Mouse (Mus musculus): ENCODE results near the gene Cpn2.

Cpn2 gene

DNA sequence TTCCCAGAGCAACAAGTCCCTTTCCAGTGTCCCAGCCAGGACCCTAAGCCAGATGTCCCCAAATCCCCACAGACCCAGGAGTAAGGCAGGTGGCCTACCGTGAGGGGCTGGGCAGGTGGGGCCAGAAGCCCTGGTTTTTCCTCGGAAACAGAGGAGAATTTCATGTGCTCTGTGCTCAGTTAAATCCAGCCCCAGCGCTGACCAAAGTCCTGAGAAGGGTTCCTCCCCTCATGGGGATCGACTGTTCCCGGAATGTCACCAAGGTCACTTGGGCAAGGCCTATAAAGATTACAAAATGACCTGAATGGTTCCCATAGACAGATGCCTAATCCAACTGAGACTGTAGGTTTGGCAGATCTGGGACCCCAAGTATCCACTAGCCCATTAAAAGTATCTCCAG is at the start of gene Cpn2:
Gene Cpn2, minus strand, starts transcription at position 141 of the 400 bp plus-strand sequence.
- no peak for DNase-seq (ENCODE audit: extremely low read depth, insufficient read length, low spot score)

DNA sequence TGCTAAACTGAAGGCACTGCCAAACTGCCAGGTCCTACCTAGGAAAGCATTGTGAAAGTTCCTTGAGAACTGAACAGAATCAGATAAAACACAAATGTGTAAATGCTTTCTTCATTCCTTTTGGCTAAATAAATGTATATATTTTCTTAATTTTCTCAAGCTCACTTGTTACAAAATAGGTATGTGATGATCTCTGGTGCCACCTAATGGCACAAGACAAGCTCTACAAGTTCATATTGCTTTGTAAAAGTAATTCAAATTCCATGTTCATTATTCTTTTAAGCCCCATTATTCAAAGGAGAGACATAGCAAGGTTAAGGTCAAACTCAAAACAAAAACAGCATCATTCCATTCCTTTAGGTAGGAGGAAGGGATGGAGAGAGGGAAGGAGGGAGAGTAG is 46.9 kb upstream of the Cpn2 start:
- no peak for DNase-seq (ENCODE audit: extremely low read depth, insufficient read length, low spot score)

DNA sequence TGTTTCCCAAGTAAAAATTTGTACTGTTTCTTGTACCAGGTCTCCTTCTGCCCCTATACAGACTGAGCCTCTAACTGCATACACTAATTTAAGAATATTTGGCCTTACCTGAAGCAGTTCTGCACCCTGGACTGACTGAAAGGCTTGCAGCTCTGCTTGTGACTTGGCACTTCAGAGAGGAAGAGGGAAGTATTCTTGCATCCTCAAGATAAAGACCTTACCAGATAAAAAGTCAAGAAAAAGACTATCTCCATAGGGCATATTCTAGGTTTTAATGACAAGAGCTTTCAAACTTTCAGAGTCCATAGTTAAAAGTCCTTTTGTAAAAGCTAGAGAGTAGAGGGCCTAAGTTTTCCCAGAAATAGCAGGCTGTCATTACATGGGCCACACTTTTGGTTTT is 43.3 kb upstream of the Cpn2 start, which contains the start of gene Gp5:
Gene Gp5, minus strand, starts transcription at position 133 of the 400 bp plus-strand sequence.
- DNase-seq (ENCODE audit: extremely low read depth, insufficient read length, low spot score), result no peak

DNA sequence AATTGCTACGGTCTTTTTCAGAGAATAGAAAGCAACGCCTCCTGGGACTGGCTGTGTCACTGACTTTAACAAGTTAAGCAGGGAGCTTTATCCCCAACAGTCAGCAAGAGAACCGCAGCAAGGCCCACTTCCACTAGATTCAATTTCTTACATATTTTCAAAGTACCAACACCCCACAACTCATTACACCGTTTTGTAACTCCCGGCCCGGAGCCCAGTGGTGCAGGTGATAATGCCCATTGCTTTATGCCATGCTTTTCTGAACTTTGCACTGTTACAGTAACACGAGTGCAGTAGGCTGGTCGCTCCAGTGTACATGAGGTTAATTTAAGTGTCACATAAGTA is 42.8 kb upstream of the Cpn2 start:
- no peak for DNase-seq (ENCODE audit: extremely low read depth, insufficient read length, low spot score)

DNA sequence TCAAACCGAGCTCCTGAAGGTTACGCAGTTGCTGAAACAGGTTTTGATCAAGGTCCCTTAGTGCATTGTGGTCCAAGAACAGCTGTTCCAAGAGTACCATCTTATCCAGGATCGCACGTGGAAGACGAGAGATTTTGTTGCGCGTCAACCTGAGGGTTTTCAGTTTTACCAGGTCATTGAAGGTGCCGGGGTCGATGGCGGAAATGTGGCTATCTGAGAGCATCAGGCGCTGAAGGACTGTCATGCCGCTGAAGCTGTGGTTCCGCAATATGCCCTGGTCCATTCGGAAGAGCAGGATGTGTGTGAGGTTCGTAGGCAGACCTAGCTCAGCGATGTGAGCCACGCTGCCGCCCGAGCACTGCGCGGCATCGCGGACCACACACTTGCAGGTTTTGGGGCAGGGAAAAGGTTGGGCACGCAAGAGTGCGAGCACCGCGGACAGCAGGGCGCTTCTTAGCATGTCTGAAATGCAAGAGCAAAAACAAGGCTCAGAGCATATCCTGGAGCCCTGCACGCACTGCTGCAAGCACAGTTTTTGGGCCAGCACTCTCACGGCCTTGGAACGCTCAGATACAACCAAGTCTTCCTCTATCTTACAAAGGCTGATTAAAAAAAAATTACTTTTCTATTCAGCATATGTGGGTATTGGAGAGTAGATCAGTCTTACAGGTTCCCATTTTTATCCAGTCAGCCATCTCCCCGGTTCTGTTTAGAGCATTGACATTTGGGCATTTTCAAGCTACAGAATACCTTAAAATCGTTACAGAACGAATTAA is 42.3 kb upstream of the Cpn2 start:
- DNase-seq (ENCODE audit: extremely low read depth, insufficient read length, low spot score), result peak; percentile 42

DNA sequence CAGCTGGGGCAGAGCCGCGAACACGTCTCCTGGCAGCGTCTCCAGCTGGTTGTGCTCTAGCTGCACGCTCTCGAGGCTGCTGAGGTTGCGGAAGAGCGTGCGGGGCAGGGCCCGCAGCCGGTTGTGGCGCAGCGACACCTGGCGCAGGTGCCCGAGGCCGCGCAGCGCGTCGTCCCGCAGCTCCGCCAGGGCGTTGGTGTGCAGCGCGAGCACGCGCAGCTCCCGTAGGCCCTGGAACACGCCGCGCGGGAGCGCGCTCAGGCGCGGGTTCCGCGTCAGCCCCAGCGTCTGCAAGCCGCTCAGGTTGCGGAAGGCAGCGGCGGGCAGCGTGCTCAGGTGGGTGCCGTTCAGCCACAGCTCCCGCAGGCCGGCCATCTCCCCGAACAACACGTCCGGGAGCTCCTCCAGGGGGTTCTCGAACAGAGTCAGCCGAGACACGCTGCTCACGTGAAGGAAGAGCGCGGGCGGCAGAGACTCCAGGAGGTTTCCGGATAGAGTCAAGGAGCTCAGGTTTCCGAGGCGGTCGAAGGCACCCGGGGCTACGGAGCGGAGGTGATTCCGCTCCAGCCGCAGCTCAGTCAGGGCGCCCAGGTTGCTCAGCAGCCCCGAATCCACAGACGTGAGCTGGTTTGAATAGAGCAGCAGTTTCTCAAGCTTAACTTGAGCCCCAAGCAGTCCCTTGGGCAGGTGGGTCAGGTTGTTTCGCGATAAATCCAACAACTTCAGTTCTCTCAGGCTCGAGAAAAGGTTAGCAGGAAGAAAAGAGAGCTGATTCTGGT is 41.5 kb upstream of the Cpn2 start:
- DNase-seq (ENCODE audit: extremely low read depth, insufficient read length, low spot score), result peak; percentile 38

DNA sequence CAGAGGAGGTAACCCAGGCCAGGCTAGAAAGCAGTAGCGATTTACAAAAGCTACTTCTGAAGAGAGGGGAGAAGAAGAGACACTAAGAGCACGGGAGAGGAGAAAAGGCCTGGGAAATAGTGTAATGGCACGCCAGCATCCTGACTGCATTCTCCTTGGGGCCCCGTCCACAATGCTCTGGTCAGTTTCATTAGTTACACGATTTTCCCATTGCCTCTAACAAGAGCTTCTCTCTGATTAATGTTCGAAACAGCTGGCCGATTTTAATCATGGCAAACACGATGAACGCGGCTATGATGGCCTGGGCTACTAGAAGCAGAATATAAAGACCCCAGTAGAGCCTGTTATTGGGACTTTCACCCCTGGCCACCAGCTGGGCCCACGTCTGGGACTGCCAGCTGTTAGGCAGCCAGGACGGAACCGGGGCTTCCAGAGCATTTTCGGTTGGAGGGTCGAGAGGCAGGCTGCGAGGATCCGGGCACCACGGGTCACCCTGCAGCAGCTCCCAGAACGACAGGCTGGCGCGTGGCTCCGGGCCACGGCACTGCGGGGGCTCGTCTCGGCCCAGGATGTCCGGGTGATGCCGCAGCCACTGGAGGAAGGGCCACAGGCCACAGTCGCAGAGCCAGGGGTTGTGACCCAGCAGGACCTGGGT is 40.8 kb upstream of the Cpn2 start:
- no peak for DNase-seq (ENCODE audit: extremely low read depth, insufficient read length, low spot score)

DNA sequence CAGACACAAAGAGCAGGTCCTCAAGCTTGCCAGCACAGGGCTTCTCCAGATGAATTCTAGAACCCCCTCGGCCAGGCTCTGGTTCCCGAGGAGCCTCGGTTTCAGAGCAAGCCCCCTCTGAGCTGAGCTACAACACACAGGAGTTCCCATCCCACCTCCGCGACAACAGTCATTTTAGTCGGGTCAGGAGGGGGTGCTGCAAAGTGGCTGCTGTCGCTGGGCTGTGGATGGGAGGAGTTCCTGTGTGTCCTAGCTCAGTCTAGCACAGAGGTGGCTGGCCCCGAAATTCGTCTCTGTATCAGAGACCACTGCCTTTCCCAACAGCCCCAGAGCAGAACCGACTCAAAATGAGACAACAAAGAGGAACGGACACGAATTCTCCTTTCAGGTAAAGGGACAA is 40.0 kb upstream of the Cpn2 start:
- no peak for DNase-seq (ENCODE audit: extremely low read depth, insufficient read length, low spot score)

DNA sequence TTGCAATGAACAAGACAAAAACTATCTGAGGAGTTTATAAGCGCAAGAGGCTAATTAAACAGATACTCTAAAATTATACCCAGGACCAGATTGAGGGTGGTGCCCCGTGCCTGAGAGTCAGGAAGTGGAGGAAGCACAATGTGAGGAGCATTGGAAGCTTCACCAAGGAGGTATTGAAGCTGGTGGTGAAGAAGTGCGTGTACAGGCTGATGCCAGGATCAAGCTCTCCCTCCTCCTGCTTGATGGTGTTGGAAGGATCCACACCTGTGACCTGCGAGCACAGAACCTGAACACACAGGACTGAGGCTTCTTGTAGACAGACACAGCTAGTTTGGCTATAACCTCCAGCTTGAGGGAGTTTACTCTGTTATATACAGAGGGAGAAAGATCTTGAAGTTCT is 38.8 kb upstream of the Cpn2 start:
- DNase-seq (ENCODE audit: extremely low read depth, insufficient read length, low spot score), result no peak

DNA sequence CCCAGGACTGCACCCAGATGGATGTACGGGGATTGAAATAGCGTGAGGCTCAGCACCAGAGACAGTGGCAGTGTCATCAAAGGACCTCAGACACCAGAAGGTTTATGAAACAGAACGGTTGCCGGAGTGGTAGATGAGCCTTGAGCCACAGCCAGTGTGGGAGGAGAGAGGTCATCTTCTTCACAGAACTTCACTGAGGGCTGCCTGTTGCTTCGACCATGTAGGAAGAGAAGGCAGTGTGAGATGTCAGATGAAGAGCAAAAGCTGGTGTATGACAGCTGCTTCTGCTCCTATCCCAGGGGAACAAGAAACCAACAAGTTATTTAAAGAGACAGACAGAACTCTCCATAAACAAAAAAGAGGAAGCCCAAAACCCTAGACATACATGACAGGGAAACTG is 36.9 kb upstream of the Cpn2 start:
- DNase-seq (ENCODE audit: extremely low read depth, insufficient read length, low spot score), result no peak

DNA sequence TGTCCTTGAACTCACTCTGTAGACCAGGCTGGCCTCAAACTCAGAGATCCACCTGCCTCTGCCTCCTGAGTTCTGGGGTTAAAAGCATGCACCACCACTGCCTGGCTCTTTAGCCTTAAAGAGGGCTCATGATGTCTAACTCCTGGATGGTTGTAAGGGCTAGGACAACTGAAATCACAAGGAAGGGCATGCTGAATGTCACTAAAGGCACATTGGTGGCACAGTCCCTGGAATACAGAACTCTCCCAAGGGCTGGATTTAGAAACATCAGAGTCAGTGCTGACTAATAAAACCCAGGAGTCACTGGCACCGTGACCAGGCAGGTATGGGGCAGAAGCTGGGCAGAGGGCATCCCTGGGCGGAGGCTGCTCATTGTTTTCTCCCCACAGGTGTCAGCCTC is 36.1 kb upstream of the Cpn2 start:
- no peak for DNase-seq (ENCODE audit: extremely low read depth, insufficient read length, low spot score)

DNA sequence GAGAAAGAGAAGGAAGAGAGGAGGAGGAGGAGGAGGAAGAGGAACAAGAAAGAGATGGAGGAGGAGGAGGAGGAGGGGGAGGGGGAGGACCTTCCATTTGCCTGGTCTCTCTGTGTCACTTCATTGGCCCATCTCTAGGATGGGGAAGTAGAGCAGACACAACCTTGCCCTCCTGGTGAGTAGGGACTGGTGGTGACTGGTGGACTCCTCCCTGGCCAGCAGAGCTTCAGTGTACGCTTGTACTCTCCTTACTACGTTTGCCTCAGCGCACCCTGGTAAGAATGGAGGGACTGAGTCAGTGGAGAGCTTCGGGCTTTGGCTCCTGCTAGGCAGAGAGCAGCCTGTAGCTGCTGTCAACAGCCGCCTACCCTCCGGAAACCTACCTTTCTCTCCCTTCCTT is 35.4 kb upstream of the Cpn2 start:
- no peak for DNase-seq (ENCODE audit: extremely low read depth, insufficient read length, low spot score)

DNA sequence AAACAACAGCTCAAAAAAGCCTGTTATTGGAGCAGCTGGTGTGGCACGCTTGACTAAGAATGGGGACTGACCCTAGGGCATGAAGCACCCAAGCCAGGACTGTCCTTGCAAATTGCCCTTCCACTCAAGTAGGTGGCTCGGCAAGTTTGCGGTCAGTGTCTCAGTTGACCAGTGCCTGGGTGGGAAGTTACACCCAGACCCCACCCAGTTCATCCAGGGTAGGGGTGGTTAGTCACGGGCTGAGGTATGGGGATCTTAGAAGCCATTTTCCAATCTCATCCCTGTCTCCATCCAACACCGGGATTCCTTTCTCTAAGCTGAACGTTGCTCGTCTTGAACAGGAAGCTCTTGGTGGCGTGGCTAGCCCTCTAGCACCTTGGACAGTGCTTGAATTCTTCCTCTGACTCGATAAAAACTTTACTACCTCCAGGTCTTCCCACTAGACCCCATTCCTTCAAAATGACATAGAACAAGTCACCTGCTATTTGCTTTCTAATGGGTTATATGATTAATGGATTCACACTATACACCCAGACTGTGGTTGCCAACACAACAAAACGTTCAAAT is 32.5 kb upstream of the Cpn2 start:
- DNase-seq (ENCODE audit: extremely low read depth, insufficient read length, low spot score), result no peak

DNA sequence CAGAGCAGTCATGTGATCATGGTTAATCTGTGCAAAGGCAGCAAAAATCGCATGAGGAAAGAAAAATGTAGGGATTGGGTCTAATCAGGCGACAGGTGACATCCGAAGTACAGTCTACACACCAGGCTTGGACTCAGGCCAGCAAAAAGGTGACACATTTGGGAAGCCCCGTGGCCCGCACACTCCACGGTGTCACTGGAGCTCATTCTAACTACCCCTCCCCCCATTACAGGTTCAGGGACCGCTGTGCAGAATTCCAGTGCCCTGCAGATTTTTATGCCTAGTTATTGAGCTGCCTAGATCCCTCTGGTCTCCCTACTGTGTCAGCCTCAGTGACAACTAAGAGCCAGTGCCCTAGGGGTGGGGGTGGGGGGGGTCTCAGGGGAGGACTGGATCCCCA is 30.2 kb upstream of the Cpn2 start:
- no peak for DNase-seq (ENCODE audit: extremely low read depth, insufficient read length, low spot score)

DNA sequence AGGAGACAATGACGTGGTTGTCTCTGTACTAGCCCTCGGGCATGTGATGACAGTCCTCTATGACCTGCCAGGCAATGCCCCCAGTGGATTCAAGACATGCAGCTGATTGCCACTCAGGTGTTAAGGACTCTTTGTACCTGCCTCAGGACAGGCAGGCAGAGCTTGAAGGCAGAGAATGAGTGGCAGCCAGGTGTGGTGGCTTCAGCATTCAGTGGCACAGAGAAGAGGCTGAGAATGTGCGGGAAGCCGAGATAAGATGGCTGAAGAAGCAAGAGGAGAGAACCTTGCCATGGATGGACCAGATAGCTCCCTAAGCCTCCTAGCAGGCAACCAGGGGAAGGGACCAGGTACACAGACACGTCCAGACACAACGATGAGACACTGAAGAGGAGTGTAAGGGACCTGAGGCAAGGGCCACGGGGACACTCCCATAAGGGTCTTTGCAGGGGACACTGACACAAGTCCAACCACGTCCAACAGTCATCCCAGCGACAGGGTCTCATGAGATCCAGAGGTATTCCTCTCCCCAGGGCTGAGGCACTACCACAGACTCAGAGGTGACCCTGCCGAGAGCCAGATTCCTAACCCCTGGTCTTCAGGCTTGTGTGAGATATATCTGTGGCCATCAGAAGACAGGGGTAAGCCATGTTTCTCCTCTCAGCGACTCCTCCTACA is 29.4 kb upstream of the Cpn2 start:
- DNase-seq (ENCODE audit: extremely low read depth, insufficient read length, low spot score), result no peak

DNA sequence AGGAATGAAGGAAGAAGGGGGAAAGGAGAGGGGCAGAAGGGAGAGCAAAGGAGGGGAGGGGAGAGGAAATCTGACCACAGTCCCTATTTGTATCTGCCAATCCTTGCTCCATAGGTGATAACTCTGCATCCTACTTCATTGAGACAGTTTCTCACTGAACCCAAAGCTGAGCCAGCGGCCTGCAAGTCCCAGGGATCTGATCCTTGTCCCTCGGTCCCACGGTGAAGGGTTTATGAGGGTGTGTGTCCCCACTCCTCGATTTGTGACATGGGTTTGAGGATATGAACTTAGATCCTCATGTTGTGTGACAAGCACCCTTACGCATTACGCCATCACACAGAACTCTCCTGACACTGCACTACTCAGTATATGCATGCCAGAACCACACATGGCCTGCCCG is 27.8 kb upstream of the Cpn2 start:
- DNase-seq (ENCODE audit: extremely low read depth, insufficient read length, low spot score), result no peak

DNA sequence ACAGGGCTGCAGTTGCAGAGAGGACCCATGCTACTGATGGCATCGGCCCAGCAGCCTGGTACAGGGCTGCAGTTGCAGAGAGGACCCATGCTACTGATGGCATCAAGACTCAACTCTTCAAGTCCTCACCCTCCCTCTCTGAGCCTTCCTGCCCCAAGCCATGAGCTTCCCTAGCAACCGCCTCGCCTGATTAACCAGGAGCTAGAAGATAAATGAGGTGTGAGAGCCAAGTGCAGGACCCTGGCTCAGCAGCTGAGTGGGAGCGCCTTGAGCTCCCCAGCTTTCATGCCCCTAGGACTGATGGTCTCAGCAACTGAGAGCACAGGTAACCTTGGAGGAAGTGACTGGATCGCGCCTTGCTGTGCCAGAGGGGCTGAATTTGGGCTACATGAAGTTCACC is 23.1 kb upstream of the Cpn2 start:
- no peak for DNase-seq (ENCODE audit: extremely low read depth, insufficient read length, low spot score)

DNA sequence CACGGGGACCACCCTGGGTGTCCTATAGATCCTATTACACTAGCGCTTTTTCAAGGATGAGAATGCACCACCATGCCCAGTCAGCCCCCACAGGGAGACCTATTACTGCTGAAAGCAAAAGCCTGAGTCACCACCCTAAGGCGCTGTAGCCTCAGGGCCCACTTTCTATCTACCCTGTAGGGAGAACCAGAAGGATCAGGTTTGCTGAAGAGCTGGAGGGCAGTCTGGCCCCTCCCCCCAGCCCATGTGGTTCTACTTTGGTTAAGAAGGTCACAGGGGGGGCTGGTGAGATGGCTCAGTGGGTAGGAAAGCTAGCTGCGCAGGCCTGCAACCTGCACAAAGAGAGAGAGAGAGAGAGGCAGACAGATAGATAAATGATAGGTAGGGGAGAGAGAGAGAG is 18.4 kb upstream of the Cpn2 start:
- no peak for DNase-seq (ENCODE audit: extremely low read depth, insufficient read length, low spot score)

DNA sequence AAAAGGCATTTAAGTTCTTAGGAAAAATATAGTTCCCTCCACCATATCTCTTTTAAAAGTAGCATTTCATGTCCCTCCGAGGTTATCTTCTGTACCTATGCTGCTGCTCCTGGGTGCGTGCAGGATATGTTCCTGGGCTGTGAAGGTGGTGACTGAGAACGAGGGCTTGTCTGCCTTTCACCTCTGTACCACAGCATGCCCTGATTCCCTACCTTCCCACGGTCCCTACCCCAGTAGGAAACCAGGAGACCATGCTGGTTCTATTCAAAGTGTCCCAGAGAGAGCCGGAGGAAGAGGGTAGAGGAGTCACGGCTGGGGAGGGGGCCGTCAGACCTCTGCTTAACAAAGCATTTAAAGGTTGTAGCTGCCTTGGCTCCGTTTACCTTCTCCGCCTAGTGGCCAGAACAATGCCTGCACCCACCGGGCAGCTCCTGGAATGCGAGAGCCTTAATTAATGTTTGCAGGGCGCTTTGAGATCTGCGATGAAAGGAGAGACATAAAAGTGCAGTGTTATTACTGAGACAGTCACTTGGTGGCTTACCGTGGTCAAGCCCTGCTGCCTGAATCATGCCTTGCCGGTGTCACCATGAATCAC is 16.5 kb upstream of the Cpn2 start:
- no peak for DNase-seq (ENCODE audit: extremely low read depth, insufficient read length, low spot score)

DNA sequence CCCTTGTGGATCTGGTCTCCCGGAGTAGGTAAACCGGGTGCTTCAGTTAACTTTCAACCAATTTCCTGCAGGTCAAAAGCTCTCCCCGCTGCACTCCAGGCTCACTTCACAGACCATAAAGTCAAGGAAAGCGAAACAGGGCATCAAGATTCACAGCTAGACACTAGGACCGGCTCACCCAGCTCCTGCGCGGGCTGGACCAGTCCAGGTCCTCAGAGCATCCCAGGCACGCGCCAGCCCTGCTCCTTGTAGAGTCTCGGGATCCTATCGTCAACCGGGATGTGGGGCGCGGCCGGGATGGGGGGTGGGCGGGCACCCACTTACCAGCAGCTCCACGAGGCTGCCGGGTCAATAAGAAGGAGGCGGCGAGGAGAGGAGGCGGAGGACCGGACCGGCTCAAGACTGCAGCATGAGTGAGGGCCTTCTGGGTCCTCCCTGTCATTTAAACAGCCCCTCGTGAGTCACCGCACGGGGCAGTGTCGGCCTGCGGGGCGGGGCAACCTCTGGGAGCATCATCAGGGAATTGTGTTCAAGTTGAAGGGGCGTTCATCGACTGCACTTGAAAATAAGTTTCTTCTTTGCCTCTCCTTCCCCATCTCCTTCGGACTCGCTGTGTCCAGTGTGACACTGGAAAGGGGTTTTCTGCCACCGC is 15.7 kb upstream of the Cpn2 start, which contains the start of gene Lrrc15:
Gene Lrrc15, minus strand, starts transcription at position 413 of the 652 bp plus-strand sequence.
- no peak for DNase-seq (ENCODE audit: extremely low read depth, insufficient read length, low spot score)

Data from 3134 (cell line).